Mouse (Mus musculus): Measurements from ENCODE around the gene Tmem234.

Gene Tmem234

GRCm38 (mm10) chr4:129672878-129673449 is 72.5 kb downstream of the Tmem234 start:
- no peak for DNase-seq
